Mouse (Mus musculus): ENCODE measurements around the gene Fbxl17.

The Fbxl17 gene

GRCm38 (mm10) chr17:63166692-63167091, 333.1 kb downstream of the Fbxl17 start:
- DNase-seq (ENCODE audit: low spot score in 2 of 2) = no peak

- no peak for DNase-seq (ENCODE audit: low spot score in 2 of 2)
Observed at GRCm38 (mm10) chr17:63165847-63166246, 334.0 kb downstream of the Fbxl17 start.

GRCm38 (mm10) chr17:63164289-63164688, 335.5 kb downstream of the Fbxl17 start:
- no peak for DNase-seq (ENCODE audit: low spot score in 2 of 2)

- no peak for DNase-seq (ENCODE audit: low spot score in 2 of 2)
Observed at GRCm38 (mm10) chr17:63161953-63162352, 337.9 kb downstream of the Fbxl17 start.

DNA sequence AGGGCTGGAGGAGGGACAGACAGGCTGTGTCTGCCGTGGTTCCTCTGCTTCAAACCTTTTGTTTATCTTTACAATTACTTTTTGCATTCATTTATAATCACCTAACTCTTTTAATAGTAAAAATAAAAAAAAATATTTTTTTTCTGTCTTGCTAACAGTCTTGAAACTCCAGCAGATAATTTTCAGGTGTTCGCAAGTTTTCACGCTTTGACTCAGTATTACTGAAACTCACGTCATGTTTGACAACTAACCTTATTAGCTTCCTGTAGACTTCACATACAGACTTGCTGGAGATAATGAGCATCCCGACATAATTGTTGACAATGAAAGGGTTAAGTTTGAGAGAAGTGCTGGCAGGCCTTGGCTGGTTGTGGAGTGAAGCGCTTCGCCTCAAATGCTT, 340.6 kb downstream of the Fbxl17 start:
- no peak for DNase-seq (ENCODE audit: low spot score in 2 of 2)

- no peak for DNase-seq (ENCODE audit: low spot score in 2 of 2)
Observed at GRCm38 (mm10) chr17:63158436-63158835, 341.4 kb downstream of the Fbxl17 start.

DNA sequence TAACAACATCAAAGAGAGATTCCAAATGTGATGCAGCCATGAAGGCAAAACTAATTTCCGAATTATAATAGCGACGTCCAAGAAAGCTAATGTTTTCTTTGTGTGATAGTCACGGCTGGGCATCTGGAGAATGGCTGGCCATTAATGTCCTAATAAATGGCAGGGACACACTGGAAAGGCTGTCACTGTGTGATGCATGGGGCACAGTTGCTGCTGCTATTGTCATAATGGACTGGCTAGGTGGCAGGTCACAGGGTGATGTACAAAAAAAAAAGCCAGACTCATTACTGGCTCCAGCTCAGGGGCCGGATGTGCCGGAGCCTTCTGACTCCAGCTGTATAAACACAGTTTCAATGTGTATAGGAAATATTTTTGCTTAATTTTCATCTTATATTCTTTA, 341.9 kb downstream of the Fbxl17 start:
- DNase-seq (ENCODE audit: low spot score in 2 of 2) = no peak

GRCm38 (mm10) chr17:63157019-63157418, 342.8 kb downstream of the Fbxl17 start:
- no peak for DNase-seq (ENCODE audit: low spot score in 2 of 2)

- DNase-seq (ENCODE audit: low spot score in 2 of 2) = no peak
Observed at GRCm38 (mm10) chr17:63146514-63146913, 353.3 kb downstream of the Fbxl17 start.

DNA sequence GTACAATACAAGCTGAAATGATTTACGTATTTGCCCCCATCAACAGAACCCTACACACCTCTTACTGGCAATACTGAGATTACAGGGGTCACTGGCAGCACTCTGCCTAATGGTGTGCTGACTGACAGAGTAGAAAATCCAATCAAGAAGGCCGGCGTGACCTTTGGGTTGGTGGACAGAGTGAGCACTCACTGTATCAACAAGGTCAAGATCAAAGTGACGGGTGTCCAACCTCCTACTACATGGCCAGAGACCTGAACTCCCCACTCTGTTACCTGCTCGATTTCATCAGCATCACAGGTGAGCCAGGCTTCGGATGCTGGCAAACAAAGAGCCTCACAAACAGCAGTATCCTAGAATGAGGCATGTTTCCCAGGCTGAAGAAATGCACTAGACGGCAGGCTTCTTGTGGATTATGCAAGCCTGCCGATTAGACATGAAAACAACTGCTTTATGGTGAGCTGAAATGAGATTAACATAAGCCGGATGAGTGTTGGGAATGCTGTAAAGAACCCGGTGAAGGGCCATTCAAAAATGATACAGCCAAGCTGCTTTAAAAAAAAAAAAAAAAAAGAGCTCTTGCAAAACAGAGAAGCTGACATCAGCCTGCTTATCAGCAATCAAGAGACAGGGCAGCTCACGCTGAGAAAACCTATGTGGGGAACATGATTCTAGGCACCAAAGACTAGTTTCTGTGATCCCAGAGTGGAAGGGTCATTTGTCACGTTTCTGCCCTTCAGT, 353.9 kb downstream of the Fbxl17 start:
- no peak for DNase-seq (ENCODE audit: low spot score in 2 of 2)

DNA sequence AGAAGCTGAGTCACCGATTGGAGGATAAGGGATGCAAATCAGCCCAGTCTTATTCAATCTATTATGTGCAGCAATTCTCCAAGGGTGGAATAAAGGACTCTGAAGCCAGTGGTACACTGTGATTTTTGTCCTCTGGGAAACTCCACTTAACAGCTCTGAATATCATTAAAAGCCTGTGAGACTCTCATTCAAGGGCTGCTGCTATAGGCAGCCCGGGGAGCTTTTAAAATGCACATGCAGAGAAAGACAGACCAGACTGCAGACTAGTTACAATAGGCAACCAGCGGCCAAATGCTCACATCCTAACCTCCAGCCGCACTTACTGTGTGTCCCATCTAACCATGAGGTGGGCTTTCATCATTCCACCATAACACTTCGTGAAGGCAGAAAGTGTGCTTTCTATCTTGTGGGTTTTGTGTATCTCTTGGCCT, 354.5 kb downstream of the Fbxl17 start:
- no peak for DNase-seq (ENCODE audit: low spot score in 2 of 2)

DNA sequence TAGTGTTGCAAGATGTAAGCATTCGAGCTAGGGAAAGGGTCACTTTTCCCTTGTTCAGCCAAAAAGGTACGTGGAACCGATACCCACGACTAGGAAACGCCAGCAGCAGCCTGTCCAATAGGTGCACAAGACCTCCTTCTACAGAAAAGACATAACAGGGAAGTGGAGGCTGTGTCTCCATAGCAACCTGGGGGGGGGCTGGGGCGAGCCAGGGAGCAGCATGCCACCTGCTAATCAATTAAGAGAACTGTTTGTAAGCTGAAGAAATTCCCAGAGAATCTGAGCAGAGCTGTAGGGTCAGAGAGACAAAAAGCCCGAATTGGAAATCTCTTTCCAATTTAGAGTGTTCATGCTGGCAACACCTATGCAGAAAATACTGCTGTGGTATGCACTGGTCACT, 356.0 kb downstream of the Fbxl17 start:
- no peak for DNase-seq (ENCODE audit: low spot score in 2 of 2)

GRCm38 (mm10) chr17:63134805-63135204, 365.0 kb downstream of the Fbxl17 start:
- DNase-seq (ENCODE audit: low spot score in 2 of 2) = no peak

GRCm38 (mm10) chr17:63122427-63122826, 377.4 kb downstream of the Fbxl17 start:
- no peak for DNase-seq (ENCODE audit: low spot score in 2 of 2)

- DNase-seq (ENCODE audit: low spot score in 2 of 2) = no peak
Observed at GRCm38 (mm10) chr17:63119701-63120100, 380.1 kb downstream of the Fbxl17 start.

DNA sequence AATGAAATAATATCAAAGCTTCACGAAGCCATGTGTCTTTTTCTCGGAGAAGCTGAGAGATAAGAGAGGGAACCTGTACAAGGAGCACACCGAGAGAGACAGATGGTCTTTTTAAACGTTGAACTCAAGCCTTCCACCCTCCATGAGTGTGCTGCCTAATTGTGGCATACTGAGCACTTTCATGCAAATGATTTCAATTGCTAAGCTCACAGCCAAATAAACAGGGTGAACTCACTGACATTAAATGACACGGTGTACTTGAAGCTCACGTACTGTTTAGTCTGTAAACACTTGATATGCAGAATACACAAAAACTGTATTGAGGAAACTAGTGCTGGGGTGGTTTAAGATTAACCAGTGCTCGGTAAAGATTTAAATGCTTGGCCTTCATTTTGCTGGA, 380.7 kb downstream of the Fbxl17 start:
- no peak for DNase-seq (ENCODE audit: low spot score in 2 of 2)

- no peak for DNase-seq (ENCODE audit: low spot score in 2 of 2)
Observed at GRCm38 (mm10) chr17:63117130-63117529, 382.7 kb downstream of the Fbxl17 start.

DNA sequence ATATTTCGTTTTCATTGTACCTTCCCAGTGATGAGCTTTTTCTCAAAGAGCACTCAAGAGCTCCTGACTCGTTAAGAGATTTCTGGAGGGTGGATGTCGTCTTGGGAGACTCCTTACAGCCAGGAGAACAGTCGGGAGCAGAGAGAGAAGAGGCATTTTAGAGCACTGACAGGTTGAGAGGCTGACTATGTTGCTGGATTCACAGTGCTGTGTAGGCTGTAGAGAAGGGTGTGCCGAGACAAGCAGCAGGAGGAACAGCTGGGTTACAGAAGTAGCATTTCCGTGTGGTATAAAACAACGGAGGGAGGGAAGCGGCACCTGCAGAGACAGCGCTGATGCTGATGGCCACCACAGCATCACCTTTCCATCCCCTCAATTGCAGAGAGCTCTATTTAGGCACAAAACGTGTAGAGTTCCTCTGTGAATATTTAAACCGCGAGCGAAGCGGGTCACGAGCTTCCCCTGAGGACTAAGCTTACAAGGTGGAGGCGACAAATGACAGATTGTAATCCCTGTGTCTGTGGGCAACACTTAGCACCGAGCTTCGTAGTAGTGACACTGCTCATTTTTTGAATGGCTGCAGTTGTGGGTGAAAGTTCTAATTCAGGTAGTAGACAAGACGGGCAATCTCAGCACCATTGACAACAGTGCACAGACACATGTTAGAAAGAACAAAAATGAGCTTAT, 385.3 kb downstream of the Fbxl17 start:
- no peak for DNase-seq (ENCODE audit: low spot score in 2 of 2)

- no peak for DNase-seq (ENCODE audit: low spot score in 2 of 2)
Observed at GRCm38 (mm10) chr17:63112826-63113225, 387.0 kb downstream of the Fbxl17 start.

- no peak for DNase-seq (ENCODE audit: low spot score in 2 of 2)
Observed at GRCm38 (mm10) chr17:63110994-63111393, 388.8 kb downstream of the Fbxl17 start.

- no peak for DNase-seq (ENCODE audit: low spot score in 2 of 2)
Observed at GRCm38 (mm10) chr17:63110211-63110755, 389.5 kb downstream of the Fbxl17 start.

GRCm38 (mm10) chr17:63108035-63108434, 391.8 kb downstream of the Fbxl17 start:
- no peak for DNase-seq (ENCODE audit: low spot score in 2 of 2)

- no peak for DNase-seq (ENCODE audit: low spot score in 2 of 2)
Observed at GRCm38 (mm10) chr17:63107515-63107914, 392.3 kb downstream of the Fbxl17 start.
